Mouse (Mus musculus): Measurements from ENCODE around the gene Fcer2a. TPM values are rescaled to one million over a fixed set of nuclear protein-coding genes. Genes with fewer than 3 reads are reported as not detected.

The Fcer2a gene
- 0.37 TPM in 1 of 2 replicates, not detected in the other for polyA plus RNA-seq (2016; fragmentation: Nextera tagmentation; extraction: Ambion mirVana)

DNA sequence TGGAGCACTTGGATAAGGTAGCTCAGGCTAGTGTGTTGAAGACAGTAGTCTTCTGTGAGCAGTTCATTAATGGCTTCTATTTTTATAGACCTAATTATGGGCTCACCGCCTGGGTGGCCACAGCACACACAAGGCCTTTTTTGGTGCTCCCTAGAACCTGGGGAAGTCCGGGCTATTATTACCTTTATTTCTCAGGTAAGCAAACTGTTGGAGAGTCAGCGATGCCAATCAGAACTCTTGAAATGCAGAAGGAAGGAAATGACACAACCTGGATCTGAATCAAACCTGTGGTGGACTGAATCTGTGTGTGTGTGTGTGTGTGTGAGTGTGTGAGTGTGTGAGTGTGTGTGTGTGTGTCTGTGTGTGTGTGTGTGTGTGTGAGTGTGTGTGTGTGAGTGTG lies at the start of gene Fcer2a:
Gene Fcer2a, minus strand, starts transcription at position 55 of the 400 bp plus-strand sequence.
- 77% methylated on average over 3 of the region's 3 CpGs for WGBS
- H3K4me3 ChIP-seq (replicated peaks): no peak within 1 kb of the TSS

DNA sequence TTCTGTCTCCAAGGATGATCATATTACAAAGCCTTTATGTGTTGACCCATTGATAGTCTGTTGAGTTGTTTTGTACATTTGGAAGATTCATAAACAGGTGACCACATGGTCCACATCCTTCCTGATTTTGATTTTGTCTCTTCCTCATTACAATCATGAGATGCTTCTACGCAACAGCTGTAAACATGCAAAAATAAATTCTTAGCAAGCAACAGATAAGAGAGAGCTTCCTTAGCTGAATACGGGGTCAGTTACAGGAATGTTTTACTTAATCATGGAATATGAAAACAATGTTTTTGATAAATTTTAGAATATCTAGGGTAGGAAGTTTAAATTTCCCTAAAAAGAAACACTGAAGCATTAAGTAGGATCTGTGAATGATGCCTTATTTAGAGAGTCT lies 43.0 kb upstream of the Fcer2a start:
- Histone ChIP-seq H3K9ac (replicated peaks) (no peak overlapping the region), H3K27me3 (no peaks in the 10 kb centered on the region), H3K27ac (no peak overlapping the region), H3K4me1 (replicated peaks) (no peaks in the 10 kb centered on the region), H3K4me2 (no peak overlapping the region), H3K9me3 (no peaks in the 10 kb centered on the region), H3K36me3 (no peaks in the 10 kb centered on the region), H3K4me3 (replicated peaks) (no peak overlapping the region)
- no peak for ATAC-seq (ENCODE audit: insufficient number of reproducible peaks, insufficient read depth, low FRiP score, low TSS enrichment, low read depth)
- 91% methylated on average over 2 of the region's 2 CpGs for WGBS

More for the DNA sequence above, at the start of gene Fcer2a:
- Histone ChIP-seq H3K9ac (replicated peaks) (no peak within 1 kb of the TSS), H3K27ac (no peak within 1 kb of the TSS), H3K27me3 (no peaks in the 10 kb centered on the region), H3K36me3 (no peaks in the 10 kb centered on the region), H3K4me2 (no peak within 1 kb of the TSS), H3K9me3 (no peaks in the 10 kb centered on the region), H3K4me1 (replicated peaks) (no peaks in the 10 kb centered on the region)
- ATAC-seq (ENCODE audit: insufficient number of reproducible peaks, insufficient read depth, low FRiP score, low TSS enrichment, low read depth): no peak

- Histone ChIP-seq H3K36me3 (no peaks in the 10 kb centered on the region), H3K9ac (replicated peaks) (no peak overlapping the region), H3K9me3 (no peaks in the 10 kb centered on the region), H3K4me1 (replicated peaks) (no peaks in the 10 kb centered on the region), H3K4me3 (replicated peaks) (no peak overlapping the region), H3K4me2 (no peak overlapping the region), H3K27me3 (no peaks in the 10 kb centered on the region), H3K27ac (no peak overlapping the region)
- ATAC-seq (ENCODE audit: insufficient number of reproducible peaks, insufficient read depth, low FRiP score, low TSS enrichment, low read depth): no peak
- 96% methylated on average over 2 of the region's 2 CpGs for WGBS
These were observed 41.6 kb upstream of the Fcer2a start for GRCm38 (mm10) chr8:3735599-3735998.

- Histone ChIP-seq H3K36me3 (no peaks in the 10 kb centered on the region), H3K27ac (no peak overlapping the region), H3K4me1 (replicated peaks) (no peaks in the 10 kb centered on the region), H3K9me3 (no peaks in the 10 kb centered on the region), H3K9ac (replicated peaks) (no peak overlapping the region), H3K27me3 (no peaks in the 10 kb centered on the region), H3K4me3 (replicated peaks) (no peak overlapping the region), H3K4me2 (no peak overlapping the region)
- no peak for ATAC-seq (ENCODE audit: insufficient number of reproducible peaks, insufficient read depth, low FRiP score, low TSS enrichment, low read depth)
- WGBS: 38% methylated on average over 1 of the region's 1 CpGs
These were observed 40.1 kb upstream of the Fcer2a start for GRCm38 (mm10) chr8:3734084-3734483.

GRCm38 (mm10) chr8:3721041-3721440 lies 27.1 kb upstream of the Fcer2a start:
- no peaks in the 10 kb centered on the region for H3K36me3 ChIP-seq
- no peak overlapping the region for H3K27ac ChIP-seq
- 45% methylated on average over 1 of the region's 1 CpGs for WGBS
- H3K4me1 ChIP-seq (replicated peaks): no peaks in the 10 kb centered on the region
- no peak overlapping the region for H3K4me3 ChIP-seq (replicated peaks)
- H3K9ac ChIP-seq (replicated peaks): no peak overlapping the region
- H3K27me3 ChIP-seq: no peaks in the 10 kb centered on the region
- no peak overlapping the region for H3K4me2 ChIP-seq
- H3K9me3 ChIP-seq: no peaks in the 10 kb centered on the region
- ATAC-seq (ENCODE audit: insufficient number of reproducible peaks, insufficient read depth, low FRiP score, low TSS enrichment, low read depth): no peak

GRCm38 (mm10) chr8:3720551-3720950 lies 26.6 kb upstream of the Fcer2a start, which contains the start of gene Clec4g:
Clec4g (minus strand) TSS chr8:3720651.
- Histone ChIP-seq H3K4me3 (replicated peaks) (no peak within 1 kb of the TSS), H3K36me3 (no peaks in the 10 kb centered on the region), H3K27me3 (no peaks in the 10 kb centered on the region), H3K4me1 (replicated peaks) (no peaks in the 10 kb centered on the region), H3K9ac (replicated peaks) (no peak within 1 kb of the TSS), H3K4me2 (no peak within 1 kb of the TSS), H3K9me3 (no peaks in the 10 kb centered on the region), H3K27ac (no peak within 1 kb of the TSS)
- 69% methylated on average over 5 of the region's 5 CpGs for WGBS
- no peak for ATAC-seq (ENCODE audit: insufficient number of reproducible peaks, insufficient read depth, low FRiP score, low TSS enrichment, low read depth)

DNA sequence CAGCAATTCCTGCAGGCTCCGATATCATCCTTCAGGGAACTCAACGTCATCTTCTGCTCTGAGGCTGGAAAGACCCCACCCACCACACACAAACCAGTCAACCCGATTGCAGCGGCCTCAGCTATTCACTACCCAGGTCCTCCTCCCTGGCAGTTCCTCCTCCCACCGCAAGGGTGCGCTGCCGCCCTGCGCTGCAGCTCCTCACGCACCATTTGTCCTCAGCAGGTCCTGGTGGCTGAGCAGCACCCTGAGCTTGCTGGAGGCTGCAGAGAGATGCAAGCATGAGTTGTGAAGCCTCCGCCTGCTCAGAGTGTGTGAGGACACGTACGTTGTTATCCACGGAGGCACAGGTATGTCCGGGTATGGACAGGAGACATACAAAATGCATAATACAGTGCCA lies 24.6 kb upstream of the Fcer2a start:
- Histone ChIP-seq H3K36me3 (no peaks in the 10 kb centered on the region), H3K4me3 (replicated peaks) (no peak overlapping the region), H3K9ac (replicated peaks) (no peak overlapping the region), H3K4me2 (no peak overlapping the region), H3K27me3 (no peaks in the 10 kb centered on the region), H3K9me3 (no peaks in the 10 kb centered on the region), H3K27ac (no peak overlapping the region), H3K4me1 (replicated peaks) (no peaks in the 10 kb centered on the region)
- 17% methylated on average over 14 of the region's 14 CpGs for WGBS
- ATAC-seq (ENCODE audit: insufficient number of reproducible peaks, insufficient read depth, low FRiP score, low TSS enrichment, low read depth): no peak

DNA sequence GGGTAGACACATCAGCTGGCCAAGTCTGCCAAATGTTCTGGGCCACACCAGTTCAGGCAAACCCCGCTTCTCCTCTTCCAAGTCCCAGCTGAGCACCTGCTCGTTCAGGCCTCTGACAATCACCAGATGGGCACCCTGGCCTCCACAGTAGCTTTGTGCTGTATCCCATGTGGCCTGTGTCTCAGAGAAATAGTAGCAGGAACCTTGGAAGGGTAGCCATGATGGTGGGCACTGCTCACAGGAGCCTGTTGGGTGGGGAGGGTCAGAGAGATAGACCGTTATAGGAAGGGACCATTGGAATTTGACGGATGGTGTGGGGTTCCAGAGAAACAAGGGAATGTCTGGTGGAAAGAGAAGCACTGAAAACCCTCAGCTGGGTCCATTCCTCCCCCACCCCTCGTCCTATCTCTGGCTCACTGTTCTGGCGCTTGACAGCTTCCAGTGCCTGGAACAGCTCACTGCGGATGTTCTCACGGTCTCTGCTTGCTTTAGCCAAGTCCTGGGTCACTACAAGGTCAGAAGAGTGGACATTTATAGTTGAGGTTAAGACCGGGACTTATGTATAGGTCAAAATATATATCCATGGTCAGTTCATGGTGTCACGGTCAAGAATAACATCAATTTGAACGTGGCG lies 23.5 kb upstream of the Fcer2a start:
- 82% methylated on average over 12 of the region's 12 CpGs for WGBS
- Histone ChIP-seq H3K4me2 (no peak overlapping the region), H3K27ac (no peak overlapping the region), H3K4me1 (replicated peaks) (no peaks in the 10 kb centered on the region), H3K4me3 (replicated peaks) (no peak overlapping the region), H3K9me3 (no peaks in the 10 kb centered on the region), H3K36me3 (no peaks in the 10 kb centered on the region), H3K9ac (replicated peaks) (no peak overlapping the region), H3K27me3 (no peaks in the 10 kb centered on the region)
- ATAC-seq (ENCODE audit: insufficient number of reproducible peaks, insufficient read depth, low FRiP score, low TSS enrichment, low read depth): no peak

- ATAC-seq (ENCODE audit: insufficient number of reproducible peaks, insufficient read depth, low FRiP score, low TSS enrichment, low read depth): no peak
- no peak overlapping the region for H3K4me3 ChIP-seq (replicated peaks)
- no peak overlapping the region for H3K27ac ChIP-seq
- no peaks in the 10 kb centered on the region for H3K27me3 ChIP-seq
- H3K9me3 ChIP-seq: no peaks in the 10 kb centered on the region
- H3K9ac ChIP-seq (replicated peaks): no peak overlapping the region
- H3K36me3 ChIP-seq: no peaks in the 10 kb centered on the region
- H3K4me2 ChIP-seq: no peak overlapping the region
- 61% methylated on average over 2 of the region's 2 CpGs for WGBS
- no peaks in the 10 kb centered on the region for H3K4me1 ChIP-seq (replicated peaks)
These were observed 17.7 kb upstream of the Fcer2a start for GRCm38 (mm10) chr8:3711646-3712045.

GRCm38 (mm10) chr8:3710312-3710711 lies 16.3 kb upstream of the Fcer2a start:
- H3K9me3 ChIP-seq: no peaks in the 10 kb centered on the region
- 80% methylated on average over 3 of the region's 3 CpGs for WGBS
- no peak overlapping the region for H3K4me3 ChIP-seq (replicated peaks)
- no peaks in the 10 kb centered on the region for H3K4me1 ChIP-seq (replicated peaks)
- H3K27ac ChIP-seq: no peak overlapping the region
- no peak overlapping the region for H3K9ac ChIP-seq (replicated peaks)
- no peak for ATAC-seq (ENCODE audit: insufficient number of reproducible peaks, insufficient read depth, low FRiP score, low TSS enrichment, low read depth)
- H3K36me3 ChIP-seq: no peaks in the 10 kb centered on the region
- H3K27me3 ChIP-seq: no peaks in the 10 kb centered on the region
- no peak overlapping the region for H3K4me2 ChIP-seq

DNA sequence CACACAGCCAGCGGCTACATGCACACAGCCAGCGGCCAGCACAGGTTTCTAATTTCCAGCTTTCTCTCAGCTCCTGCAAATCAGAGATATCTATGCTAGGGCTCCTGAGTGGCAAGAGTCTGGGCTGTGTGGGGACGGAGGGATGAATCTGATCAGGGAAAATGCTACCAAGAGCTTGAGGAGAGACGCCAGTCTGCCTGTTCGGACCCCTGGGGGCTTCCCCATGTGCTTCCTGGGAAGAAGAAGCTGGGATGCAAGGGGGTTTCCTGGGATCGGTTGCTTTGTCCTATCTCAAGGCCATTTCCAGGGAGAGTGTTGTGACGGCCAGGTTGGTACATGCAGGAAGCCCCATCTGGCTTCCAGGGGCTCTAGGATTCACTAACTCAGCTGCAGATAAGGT lies 13.6 kb upstream of the Fcer2a start:
- Histone ChIP-seq H3K36me3 (no peaks in the 10 kb centered on the region), H3K27ac (no peak overlapping the region), H3K4me2 (no peak overlapping the region), H3K4me3 (replicated peaks) (no peak overlapping the region), H3K9ac (replicated peaks) (no peak overlapping the region), H3K4me1 (replicated peaks) (no peaks in the 10 kb centered on the region), H3K27me3 (no peaks in the 10 kb centered on the region), H3K9me3 (no peaks in the 10 kb centered on the region)
- ATAC-seq (ENCODE audit: insufficient number of reproducible peaks, insufficient read depth, low FRiP score, low TSS enrichment, low read depth): no peak
- 67% methylated on average over 7 of the region's 7 CpGs for WGBS

DNA sequence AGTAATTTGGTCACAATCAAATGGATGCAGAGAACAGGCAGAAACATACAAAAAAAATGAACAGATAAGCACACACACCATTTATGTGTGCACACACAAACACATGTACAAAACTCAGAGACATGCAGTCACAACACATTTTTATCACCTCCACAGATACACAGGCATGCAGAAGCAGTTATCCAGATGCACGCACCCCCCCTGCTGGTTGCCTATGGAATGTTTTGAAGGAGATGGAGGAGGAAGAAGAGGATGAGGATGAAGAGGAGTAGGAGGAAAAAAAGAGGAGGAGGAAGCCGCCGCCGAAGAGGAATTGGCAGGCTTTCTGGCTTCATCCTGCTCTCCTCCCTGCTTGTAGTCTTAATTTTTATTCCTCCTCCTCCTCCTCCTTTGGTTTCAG lies 11.7 kb upstream of the Fcer2a start:
- no peak overlapping the region for H3K4me2 ChIP-seq
- no peak overlapping the region for H3K4me3 ChIP-seq (replicated peaks)
- no peaks in the 10 kb centered on the region for H3K27me3 ChIP-seq
- ATAC-seq (ENCODE audit: insufficient number of reproducible peaks, insufficient read depth, low FRiP score, low TSS enrichment, low read depth): no peak
- H3K9me3 ChIP-seq: no peaks in the 10 kb centered on the region
- 71% methylated on average over 4 of the region's 4 CpGs for WGBS
- no peaks in the 10 kb centered on the region for H3K36me3 ChIP-seq
- no peaks in the 10 kb centered on the region for H3K4me1 ChIP-seq (replicated peaks)
- no peak overlapping the region for H3K9ac ChIP-seq (replicated peaks)
- H3K27ac ChIP-seq: no peak overlapping the region
